Mouse (Mus musculus) retina, postnatal 1 day (tissue): ENCODE data around the gene Pde4c.

Experiments used
- DNase-seq: peaks from one replicate; pipeline ENCODE4 v3.0.0-alpha.2; 2012

Pde4c gene

DNA sequence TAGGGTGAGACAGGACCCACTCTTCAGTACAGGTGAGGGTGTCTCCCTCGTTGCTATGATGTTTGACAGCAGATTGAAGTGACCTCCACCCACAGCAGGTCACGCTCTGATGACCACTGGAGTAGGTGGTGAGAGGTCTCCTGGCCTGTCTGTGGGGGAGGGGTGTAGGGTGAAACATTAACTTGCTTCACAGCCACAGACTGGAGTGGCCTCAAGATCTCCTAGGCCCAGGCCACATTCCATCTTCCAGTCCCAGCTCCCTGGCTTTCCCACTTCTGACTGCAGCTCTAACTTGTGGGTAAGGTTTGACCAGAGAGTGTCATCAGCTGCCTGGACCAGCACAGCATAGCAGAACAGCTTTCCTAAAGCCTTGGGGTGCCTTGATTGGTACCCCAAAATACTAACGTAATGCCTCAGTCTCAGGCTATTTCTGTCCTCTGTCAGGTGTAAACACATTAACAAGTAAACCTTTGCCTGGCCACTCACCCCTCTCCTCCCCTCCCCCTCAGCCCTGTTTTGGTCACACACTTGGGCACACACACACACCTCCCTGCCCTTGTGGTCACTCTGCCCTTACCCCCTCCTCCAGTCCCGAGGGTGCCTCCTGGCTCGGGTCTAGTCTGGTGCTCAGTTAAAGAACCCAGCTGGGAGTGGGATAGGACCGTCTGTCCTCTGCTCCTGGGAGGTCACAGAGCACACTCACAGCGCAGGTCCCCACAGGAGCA lies at the start of gene Pde4c:
Gene Pde4c (plus strand): TSS at position 235 of the 725 bp plus-strand sequence.
- no peak for DNase-seq

GRCm38 (mm10) chr8:70674109-70674508 lies 49.4 kb upstream of the Pde4c start:
- no peak for DNase-seq

DNA sequence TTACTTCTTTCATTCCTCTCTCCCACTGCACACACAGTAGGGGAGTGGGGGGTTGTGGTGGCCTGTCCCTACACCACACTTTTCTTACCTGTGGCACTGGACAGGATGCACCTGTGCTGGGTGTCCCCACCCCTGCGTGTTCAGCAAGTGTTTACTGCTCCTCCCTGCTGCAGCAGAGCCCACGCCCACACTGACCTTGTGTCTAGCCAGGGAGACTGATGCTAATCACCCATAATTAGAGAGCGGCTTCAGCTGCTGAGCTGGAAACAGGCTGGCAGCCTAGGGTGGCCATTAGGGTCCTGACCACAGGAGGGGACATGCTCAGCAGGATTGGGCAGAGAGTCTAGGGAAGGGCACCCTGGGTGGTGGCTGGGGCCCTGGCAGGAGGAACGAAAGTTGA lies 48.8 kb upstream of the Pde4c start:
- DNase-seq, result peak; percentile 68

GRCm38 (mm10) chr8:70675336-70675735 lies 48.2 kb upstream of the Pde4c start:
- no peak for DNase-seq

DNA sequence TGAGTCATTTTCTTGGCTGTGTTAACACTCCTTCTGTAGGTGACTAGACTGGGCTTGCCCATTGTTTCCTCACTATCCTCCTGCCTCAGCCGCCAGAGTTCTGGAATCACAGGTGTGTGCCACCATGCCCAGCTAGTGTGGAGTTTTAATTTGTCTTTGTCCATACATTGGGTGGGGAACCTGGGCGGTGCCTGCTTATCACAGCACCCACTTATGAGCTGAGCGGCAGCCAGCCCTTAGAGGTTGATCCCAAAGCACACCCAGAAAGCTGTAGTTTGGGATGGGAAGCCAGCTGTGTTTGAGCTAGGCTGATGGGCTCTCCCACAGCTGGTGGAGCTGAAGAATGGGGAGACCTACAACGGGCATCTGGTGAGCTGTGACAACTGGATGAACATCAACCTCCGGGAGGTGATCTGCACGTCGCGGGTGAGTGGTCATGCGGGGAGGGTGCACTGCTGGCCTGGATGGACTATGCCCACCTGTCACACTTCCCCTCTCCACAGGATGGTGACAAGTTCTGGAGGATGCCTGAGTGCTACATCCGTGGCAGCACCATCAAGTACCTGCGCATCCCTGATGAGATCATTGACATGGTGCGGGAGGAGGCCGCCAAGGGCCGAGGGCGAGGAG lies 46.0 kb upstream of the Pde4c start:
- no peak for DNase-seq

DNA sequence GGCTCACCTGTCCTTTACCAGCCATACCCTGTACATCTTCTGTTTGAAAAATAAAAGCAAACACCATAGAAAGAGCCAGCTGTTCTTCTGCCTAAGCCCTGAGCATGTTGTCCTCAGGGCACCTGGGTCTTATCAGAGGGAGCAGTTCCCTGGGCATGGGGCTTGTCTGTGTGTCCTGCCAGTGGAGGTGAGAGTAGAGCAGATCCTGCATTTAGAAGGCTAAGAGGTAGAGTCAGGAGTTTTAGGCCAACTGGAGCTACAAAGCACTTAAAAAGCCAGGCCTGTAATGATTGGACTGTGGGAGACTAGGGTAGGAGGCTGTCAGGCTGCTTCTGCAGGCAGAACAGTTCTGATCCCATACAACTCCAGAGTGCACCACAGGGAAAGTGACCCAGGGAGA lies 44.8 kb upstream of the Pde4c start:
- DNase-seq, result no peak

DNA sequence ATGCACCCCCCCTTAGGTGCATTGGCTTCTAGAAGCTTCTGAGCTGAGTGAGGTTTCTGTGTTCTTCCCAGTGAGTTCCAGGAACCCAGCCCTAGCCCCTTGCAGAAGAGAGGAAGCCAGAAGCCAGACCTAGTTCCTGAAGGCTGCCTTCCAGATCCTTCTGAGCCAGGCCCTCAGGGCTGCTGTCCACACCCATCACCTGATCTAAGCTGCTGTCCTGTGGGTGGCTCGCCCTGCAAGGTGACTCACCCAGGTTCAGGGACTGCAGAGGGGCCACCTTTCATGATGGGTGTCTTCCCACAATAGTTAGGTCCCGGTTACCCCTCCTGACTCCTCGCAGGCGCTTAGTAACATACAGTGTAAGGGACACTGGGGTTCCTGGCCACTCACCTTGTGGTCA lies 44.1 kb upstream of the Pde4c start:
- DNase-seq, result no peak

DNA sequence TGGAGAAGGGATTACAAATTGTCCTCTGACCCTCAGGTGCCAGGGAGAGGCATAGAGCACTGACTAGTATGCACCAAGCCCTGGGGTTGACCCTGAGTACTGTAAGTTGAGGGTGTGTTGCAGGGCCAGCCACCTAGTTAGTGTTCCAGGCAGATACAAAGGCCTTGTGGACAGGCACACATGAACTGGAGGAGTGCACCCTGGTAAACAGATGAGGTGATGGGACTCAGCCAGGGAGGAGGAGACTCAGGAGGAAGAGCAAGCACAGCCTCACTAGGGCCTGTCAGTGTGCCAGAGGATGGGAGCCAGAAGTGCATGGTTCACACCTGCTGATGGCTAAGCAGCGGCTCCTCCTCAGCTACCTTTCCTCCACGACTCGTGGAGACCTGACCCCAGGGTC lies 43.5 kb upstream of the Pde4c start:
- DNase-seq, result no peak

GRCm38 (mm10) chr8:70681410-70681809 lies 42.1 kb upstream of the Pde4c start:
- DNase-seq, result no peak

- no peak for DNase-seq
These were observed 41.3 kb upstream of the Pde4c start for GRCm38 (mm10) chr8:70682193-70682592.

GRCm38 (mm10) chr8:70682692-70683091 lies 40.8 kb upstream of the Pde4c start:
- DNase-seq, result no peak

DNA sequence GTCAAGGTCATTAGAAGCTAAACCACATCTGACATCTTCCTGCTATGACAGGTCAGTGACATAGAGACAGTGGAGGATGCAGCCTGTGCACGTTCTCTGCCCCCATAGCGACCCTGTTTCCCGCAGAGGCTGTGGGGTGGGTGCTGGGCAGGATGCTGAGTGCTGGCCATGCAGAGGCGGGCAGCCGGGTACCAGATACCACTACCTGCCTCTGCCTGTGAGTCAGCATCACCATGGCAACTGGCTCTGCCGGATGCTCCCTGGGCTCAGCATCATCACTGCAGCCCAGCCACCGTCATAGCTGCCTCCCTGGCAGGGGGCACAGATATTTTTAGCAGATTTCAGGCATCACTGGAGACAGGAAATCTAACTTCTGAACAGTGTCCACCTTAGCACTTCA lies 39.2 kb upstream of the Pde4c start:
- no peak for DNase-seq

- DNase-seq, result no peak
These were observed 35.9 kb upstream of the Pde4c start for GRCm38 (mm10) chr8:70687576-70687975.

GRCm38 (mm10) chr8:70688136-70688535 lies 35.4 kb upstream of the Pde4c start:
- DNase-seq, result no peak

- DNase-seq, result no peak
These were observed 33.6 kb upstream of the Pde4c start for GRCm38 (mm10) chr8:70689892-70690390.

DNA sequence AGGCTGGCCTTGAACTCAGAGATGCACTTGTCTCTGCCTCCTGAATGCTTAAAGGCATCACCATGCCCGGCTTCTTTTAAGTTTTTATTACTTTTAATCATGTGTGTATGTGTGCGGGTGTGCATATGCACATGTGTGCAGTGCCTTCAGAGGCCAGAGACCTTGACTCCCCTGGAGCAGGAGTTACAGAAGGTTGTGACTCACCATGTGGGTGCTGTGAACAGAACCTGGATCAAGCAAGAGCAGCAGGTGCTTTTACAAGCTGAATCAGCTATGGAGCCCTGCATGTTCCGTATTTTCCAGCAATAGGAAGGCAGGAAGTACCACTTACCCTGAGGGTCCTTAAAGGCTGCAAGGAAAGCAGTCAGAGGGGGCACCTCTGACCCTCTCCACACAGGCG lies 32.3 kb upstream of the Pde4c start:
- DNase-seq, result no peak

DNA sequence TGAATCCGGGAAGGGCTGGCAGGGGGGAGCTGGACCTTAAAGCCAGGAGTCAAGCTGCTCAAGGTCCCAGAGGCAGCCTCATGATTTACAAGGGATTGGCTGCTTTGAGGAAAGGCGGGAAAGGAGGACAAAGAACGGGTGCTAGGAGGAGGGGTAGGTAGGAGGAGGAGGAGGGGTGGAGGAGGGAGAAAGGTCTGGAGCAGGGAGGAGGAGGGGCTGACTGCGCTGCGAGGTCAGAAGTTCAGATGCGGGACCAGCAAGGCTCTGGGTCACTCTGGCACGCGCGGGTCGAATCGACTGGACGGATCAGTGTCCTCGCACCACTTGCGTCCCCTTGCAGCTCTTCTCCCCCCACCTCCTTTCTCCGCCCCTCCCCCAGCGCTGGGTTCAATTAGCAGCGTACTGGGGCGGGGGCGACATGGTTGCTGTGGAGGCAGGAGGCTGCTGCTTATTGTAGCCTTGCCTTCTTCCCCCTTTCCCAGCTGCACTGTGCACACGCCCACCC lies 31.7 kb upstream of the Pde4c start:
- peak; percentile 89 for DNase-seq

DNA sequence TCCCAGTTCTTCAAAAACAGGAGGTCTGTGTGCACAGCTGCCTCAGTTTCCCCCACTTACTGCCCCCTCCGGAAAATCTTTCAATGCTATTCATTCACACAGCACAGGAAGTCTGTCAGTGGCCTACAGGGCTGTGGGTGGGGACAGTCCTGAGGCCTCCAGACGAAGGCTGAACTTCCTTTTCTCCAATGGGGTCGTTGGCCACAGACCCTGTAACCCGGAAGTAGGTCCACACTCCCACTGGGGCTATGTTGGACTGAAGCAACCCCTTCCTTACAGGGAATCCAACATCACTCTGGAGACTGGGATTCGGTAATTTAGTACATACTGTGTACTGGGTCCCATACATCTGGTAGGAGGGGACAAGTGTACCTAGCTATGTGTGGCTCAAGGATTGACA lies 29.9 kb upstream of the Pde4c start:
- DNase-seq, result no peak

- no peak for DNase-seq
These were observed 28.1 kb upstream of the Pde4c start for GRCm38 (mm10) chr8:70695318-70696018.

GRCm38 (mm10) chr8:70696019-70696885 lies 27.3 kb upstream of the Pde4c start:
- peak; percentile 93 for DNase-seq

DNA sequence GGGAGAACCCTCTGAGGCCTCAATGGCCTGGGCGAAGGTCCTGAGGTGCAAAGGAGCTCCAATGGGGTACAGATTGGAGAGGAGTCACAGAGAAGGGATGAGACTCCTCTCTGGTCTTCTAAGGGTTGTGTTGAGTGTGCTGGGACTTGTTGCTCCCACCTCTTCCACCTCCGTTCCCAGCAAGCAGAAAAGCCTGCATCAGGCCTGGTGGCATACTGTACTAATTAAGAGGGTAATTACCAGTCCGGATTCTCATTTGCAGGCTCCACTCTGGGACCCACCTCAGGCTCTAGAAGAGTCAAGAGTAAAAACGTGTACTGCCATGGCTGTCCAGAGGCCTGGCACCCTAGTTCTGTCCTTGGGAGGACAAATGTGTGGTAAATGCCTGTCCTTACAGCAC lies 26.6 kb upstream of the Pde4c start:
- peak; percentile 39 for DNase-seq

GRCm38 (mm10) chr8:70697366-70698250 lies 25.9 kb upstream of the Pde4c start:
- DNase-seq, result no peak
